Mouse (Mus musculus) retina, postnatal 7 days (tissue): ENCODE data around the gene Cyp4f13.
A peak's percentile ranks its signal among the peaks of the same experiment; 100 is the strongest.

Experiments used
- DNase-seq: peaks from one replicate; pipeline ENCODE4 v3.0.0-alpha.2; 2012; ENCODE audit warnings: low read depth, low spot score

Gene Cyp4f13

DNA sequence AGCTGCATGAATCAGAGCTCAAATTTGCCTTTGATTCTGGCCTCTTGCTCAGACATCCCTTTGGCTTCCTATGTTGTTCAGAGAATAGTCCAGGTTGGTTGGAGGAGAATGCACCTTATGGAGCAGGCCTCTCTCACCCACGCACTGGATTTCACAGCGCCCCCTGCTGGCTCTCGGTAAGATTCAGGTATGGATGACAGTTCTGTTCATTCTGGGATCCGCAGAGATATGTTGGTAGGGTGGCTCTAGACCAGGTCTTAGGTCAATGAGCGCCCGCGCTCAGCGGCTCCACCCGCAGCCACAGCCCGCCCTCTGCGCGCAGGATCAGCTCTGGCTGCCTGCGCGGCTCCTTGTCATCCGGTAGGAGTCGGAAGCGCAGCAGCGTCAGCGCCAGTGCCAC lies 42.0 kb downstream of the Cyp4f13 start:
- peak; percentile 53 for DNase-seq

GRCm38 (mm10) chr17:32904414-32904813 lies 42.8 kb downstream of the Cyp4f13 start:
- DNase-seq = no peak

DNA sequence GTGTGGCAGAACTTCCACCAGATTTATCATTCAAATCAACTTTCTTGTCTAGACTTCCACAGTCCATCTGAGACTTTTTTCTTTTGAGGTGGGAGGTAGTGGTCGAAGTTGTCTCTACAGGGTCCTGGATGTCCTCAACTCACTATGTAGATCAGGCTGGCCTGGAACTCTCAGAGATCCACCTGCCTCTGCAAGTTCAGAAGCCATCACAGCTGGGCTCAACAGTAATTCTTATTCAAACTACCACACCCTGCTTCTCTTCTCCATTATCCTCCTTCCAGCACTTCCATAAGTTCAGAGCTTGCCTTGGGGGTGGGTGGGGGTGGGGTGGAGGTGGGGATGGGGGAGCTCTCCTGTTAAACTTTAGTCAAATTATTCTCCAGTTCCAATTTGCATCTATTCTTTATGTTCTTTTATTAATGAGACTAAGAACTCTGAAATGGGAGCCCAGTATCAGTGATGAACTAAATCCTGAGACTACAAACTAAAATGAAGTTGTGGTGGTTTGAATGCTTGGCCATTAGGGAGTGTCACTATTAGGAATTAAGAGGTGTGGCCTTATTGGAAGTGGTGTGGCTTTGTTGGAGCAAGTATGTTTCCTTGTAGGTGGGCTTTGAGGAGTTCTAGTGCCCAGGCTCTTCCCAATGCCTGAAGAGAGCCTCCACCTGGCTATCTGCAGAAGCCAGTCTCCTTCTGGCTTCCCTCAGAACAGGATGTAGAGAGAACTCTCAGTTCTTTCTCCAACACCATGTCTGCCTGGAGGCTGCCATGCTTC lies 45.3 kb downstream of the Cyp4f13 start:
- no peak for DNase-seq

- DNase-seq = no peak
These were observed 51.8 kb downstream of the Cyp4f13 start for GRCm38 (mm10) chr17:32895421-32895820.

DNA sequence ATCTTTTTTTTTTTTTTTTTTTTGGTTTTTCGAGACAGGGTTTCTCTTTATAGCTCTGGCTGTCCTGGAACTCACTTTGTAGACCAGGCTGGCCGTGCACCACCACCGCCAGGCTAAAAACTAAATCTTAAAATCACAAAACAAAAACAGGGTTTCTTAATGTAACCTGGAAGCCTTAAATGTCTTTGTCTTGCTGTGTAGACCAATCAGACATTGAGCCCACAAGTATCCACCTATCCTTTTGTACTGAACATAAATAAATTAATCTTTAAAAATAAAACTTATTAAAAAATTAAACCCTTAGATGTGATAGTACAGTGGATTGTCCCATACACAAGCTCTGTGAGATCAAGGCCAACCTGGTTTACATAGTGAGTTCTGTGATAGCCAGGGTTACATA lies 53.3 kb downstream of the Cyp4f13 start:
- no peak for DNase-seq

DNA sequence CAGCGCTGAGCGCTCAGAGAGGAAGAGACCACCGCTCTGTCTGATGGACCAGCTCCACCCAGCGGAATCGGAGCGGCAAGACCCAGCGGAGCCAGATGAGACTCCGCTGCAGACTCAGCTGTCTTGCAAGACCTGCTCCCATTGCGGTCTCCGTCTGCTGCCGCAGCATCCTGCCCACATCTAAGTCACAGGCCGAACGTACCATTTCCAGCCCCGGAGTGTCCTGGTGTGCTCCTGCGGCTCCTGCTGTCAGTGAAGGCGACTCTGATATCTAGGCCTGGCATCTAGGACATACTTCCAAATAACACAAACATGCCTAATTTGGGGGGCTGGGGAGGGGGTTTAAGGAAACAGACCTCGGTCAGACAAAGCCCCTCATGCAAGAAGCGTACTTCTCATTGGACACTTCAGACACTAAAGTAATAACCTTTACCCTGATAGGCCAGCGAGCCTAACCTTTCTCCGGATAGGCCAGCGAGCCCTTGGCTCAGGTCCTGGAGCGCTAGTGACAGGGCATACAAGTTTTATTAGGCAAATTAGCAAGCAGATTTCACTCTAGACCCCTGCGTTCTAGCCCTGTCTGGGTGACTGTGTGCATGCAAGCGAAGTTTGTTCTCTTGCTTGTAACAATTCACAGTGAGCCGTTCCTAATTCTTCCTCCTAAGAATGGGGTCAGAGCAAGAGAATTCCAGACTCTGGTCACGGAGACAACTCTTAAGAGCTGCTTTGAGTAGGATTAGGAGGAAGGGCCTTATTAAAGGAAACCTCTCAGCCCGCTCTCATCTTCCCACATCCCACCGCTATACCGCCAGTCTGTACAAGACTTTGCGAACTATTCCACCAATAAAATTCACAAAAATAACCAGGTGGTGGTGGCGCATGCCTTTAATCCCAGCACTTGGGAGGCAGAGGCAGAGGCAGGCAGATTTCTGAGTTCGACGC lies 55.7 kb downstream of the Cyp4f13 start, which contains the start of gene Zfp870:
Gene Zfp870, minus strand, starts transcription at position 404 of the 942 bp plus-strand sequence.
- peak; percentile 87 for DNase-seq

- no peak for DNase-seq
These were observed 56.4 kb downstream of the Cyp4f13 start for GRCm38 (mm10) chr17:32890852-32891238.

DNA sequence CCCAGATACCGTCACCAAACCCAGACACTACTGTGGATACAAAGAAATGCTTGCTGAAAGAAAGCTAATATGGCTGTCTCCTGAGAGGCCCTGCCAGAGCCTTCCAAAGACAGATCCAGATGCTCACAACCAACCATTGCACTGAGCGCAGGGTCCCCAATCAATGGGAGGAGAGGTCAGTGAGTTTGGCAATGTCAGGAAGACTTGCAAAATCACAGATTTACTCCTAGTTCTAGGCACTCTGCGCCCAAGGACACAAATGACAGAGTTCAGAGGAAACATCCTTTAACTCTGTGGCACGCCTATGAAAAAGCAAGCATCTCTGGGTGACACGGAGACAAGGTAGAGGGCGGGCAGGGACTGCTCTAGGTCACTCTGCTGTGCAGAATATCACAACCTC lies 57.6 kb downstream of the Cyp4f13 start:
- no peak for DNase-seq

GRCm38 (mm10) chr17:32880320-32881218 lies 66.6 kb downstream of the Cyp4f13 start:
- DNase-seq = no peak

DNA sequence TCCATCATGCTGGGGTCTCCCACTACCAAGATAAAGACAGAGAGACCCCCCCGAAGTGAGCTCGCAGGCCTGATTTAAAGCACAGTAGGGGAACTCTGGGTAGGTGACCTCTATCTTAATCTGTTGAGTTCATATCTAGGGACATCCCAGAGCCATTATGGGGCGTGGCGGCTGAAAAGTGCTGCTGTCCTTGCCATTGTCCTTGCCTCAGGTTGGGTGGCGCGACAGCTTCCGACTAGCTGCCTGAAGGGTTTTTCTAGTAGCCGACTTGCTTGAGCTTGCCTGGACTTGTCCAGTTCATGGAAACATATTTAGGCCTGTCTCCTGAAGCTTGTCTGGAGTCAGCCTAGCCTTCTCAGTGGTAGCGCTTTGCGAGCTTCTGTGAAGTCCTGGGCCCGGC lies 68.4 kb downstream of the Cyp4f13 start:
- no peak for DNase-seq

DNA sequence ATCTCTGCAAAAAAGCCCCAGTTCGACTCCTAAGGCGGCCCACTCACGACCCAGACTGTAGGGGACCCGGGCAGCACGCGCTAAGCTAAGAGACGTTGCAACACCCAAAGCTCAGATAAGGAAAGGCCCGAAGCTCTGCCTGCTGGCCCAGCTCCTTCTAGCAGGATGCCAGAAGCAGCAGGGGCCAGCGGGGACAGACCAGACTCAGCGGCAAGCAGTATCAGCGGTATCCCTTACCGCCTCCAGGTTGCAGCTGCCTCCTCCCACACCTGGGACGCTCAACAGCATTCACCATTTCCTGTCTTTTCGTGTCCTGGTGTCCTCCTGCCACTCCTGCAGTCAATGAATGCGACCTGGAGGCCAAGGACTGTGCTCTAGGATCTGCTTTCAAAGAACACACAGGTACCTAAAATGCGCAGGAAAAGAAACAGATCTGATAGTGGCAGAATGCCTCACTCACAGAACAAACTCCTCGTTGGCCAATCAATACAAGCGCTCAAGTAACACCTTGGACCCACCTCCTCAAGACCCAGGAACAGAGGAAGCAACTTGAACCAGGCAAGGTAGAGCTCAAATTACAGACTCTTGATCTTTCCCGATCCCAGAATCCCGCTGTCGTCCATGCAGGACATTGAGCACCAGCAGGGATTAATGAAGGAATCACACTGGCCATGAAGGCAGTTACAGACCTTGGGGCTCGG lies 69.6 kb downstream of the Cyp4f13 start:
- no peak for DNase-seq
